Mouse (Mus musculus) liver, adult 2 months (tissue): ENCODE data around the gene Lsm12.

Experiments
- CTCF ChIP-seq: fragments of 200-500 bp; IDR thresholded peaks from 2 replicates; pipeline ENCODE4 v1.5.1; 2011; ENCODE audit warnings: low read depth, low read length, control low read depth
- POLR2A ChIP-seq: fragments of 200-500 bp; IDR thresholded peaks from 2 replicates; pipeline ENCODE4 v1.6.1; 2011; ENCODE audit warnings: low read length, control low read depth; ENCODE audit not compliant: insufficient read depth; ENCODE audit errors: extremely low read depth

- TF ChIP-seq CTCF (no peak), POLR2A (no peak)
These were observed 41.2 kb upstream of the Lsm12 start for GRCm38 (mm10) chr11:102226067-102226978.
